Mouse (Mus musculus) hindbrain, postnatal 0 days (tissue): Measurements from ENCODE around the gene Yap1. TPM values are rescaled to one million over a fixed set of nuclear protein-coding genes. Genes with fewer than 3 reads are reported as not detected.

Experiments
- ATAC-seq: fragments of 200-750 bp; cut with Nextera tagmentation; 2 replicates; pipeline ENCODE4 v1.8.0; 2017; ENCODE audit warnings: mild to moderate bottlenecking, moderate TSS enrichment, moderate library complexity
- DNase-seq: peaks from one replicate; pipeline ENCODE4 v3.0.0-alpha.2; 2015; ENCODE audit warnings: low spot score
- H3K27ac ChIP-seq: fragments of 300-500 bp; sonication (generic); 2 replicates; pipeline ENCODE4 v1.5.1; 2014; ENCODE audit warnings: mild to moderate bottlenecking
- H3K27me3 ChIP-seq: fragments of 300-500 bp; sonication (generic); 2 replicates; pipeline ENCODE4 v1.6.1; 2014; ENCODE audit warnings: low read length, mixed read lengths; ENCODE audit not compliant: insufficient read depth
- H3K36me3 ChIP-seq: fragments of 300-500 bp; sonication (generic); 2 replicates; pipeline ENCODE4 v1.6.1; 2014; ENCODE audit warnings: low read length, mixed read lengths; ENCODE audit not compliant: insufficient read depth
- H3K4me1 ChIP-seq: fragments of 300-500 bp; sonication (generic); 2 replicates; pipeline ENCODE4 v1.6.1; 2014; ENCODE audit warnings: antibody characterized with exemption, low read length, mixed read lengths; ENCODE audit not compliant: insufficient read depth
- H3K4me2 ChIP-seq: fragments of 300-500 bp; sonication (generic); 2 replicates; pipeline ENCODE4 v1.6.1; 2014; ENCODE audit warnings: low read depth, mild to moderate bottlenecking, low read length, moderate library complexity, mixed read lengths
- H3K4me3 ChIP-seq: fragments of 300-500 bp; sonication (generic); 2 replicates; pipeline ENCODE4 v1.5.1; 2014; ENCODE audit warnings: low read length
- H3K9ac ChIP-seq: fragments of 300-500 bp; sonication (generic); replicated peaks from 2 replicates; pipeline ENCODE4 v1.6.1; 2014; ENCODE audit warnings: mild to moderate bottlenecking, low read length, moderate library complexity, mixed read lengths
- H3K9me3 ChIP-seq: fragments of 300-500 bp; sonication (generic); 2 replicates; pipeline ENCODE4 v1.6.1; 2016; ENCODE audit warnings: low read length, mixed read lengths
- CTCF ChIP-seq: IDR thresholded peaks from 2 replicates; pipeline ENCODE4 v1.5.1; 2016; ENCODE audit warnings: antibody characterized with exemption, control low read depth, low read depth
- WGBS: fragments of 180-500 bp; shearing (Covaris S2); extraction: QIAGEN DNeasy Blood & Tissue Kit; methylation state at CpG from one replicate; pipeline ENCODE4 v1.1.7; 2014; 5-methylcytosine and 5-hydroxymethylcytosine counted together
- polyA plus RNA-seq: library from polyadenylated mRNA; unstranded; fragments of >200 nt; fragmentation: Nextera tagmentation; extraction: Ambion mirVana; gene quantifications from 2 replicates; pipeline ENCODE4 v1.2.1, GENCODE M21; 2015
- total RNA-seq: library from RNA; depleted of rRNA; stranded (reverse); fragments of >200 nt; gene quantifications from 2 replicates; pipeline ENCODE4 v1.2.3, GENCODE M21; 2014

The Yap1 gene
- total and polyA plus RNA-seq, 2 experiments from 2014 or later, result 6.3 to 22.2 TPM

GRCm38 (mm10) chr9:8018609-8019008 is 14.2 kb upstream of the Yap1 start:
- Histone ChIP-seq H3K27me3 (no peaks in the 10 kb centered on the region), H3K36me3 (no peaks in the 10 kb centered on the region), H3K27ac (no peak overlapping the region), H3K4me1 (no peaks in the 10 kb centered on the region), H3K9ac (no peak overlapping the region), H3K4me2 (no peak overlapping the region), H3K9me3 (no peaks in the 10 kb centered on the region), H3K4me3 (no peak overlapping the region)
- DNase-seq (no peak), ATAC-seq (no peak)
- no peak for TF ChIP-seq CTCF
- 88% methylated on average over 5 of the region's 5 CpGs for WGBS

DNA sequence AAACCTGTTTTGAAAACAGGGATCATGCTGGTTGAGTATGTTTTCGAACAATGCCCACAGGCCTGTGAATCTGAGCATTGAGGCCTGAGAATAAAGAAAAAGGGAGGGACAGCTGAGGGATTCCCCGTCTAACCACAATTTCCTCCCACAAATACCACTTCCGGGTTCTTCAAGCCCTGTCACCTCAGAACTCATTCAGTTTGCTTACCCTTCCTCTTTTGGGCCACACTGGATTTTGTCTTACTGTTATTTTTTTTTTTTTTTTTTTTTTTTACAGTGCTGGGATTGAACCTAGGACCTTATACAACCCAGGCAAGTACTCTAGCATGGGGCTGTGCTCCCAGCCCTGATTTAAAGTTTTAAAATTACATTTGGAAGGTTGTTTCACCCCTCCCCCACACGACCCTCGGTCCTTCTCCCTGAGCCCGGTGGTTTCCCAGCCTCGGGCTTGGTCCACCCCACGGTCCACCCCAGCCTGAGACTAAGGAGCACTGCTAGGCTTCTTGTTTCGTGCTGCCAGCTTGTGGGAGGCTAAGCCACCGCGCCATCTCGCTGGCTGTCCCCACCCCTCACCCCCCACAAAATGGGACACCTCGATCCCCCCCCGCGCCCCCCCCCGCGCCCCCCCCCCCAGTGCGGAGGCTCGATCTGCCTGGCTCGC is 13.0 kb upstream of the Yap1 start:
- Histone ChIP-seq H3K4me2 (no peak overlapping the region), H3K36me3 (no peaks in the 10 kb centered on the region), H3K9me3 (no peaks in the 10 kb centered on the region), H3K9ac (no peak overlapping the region), H3K4me3 (no peak overlapping the region), H3K27me3 (no peaks in the 10 kb centered on the region), H3K27ac (no peak overlapping the region), H3K4me1 (no peaks in the 10 kb centered on the region)
- ATAC-seq (no peak), DNase-seq (no peak)
- WGBS, result 64% methylated on average over 15 of the region's 20 CpGs
- no peak for TF ChIP-seq CTCF

DNA sequence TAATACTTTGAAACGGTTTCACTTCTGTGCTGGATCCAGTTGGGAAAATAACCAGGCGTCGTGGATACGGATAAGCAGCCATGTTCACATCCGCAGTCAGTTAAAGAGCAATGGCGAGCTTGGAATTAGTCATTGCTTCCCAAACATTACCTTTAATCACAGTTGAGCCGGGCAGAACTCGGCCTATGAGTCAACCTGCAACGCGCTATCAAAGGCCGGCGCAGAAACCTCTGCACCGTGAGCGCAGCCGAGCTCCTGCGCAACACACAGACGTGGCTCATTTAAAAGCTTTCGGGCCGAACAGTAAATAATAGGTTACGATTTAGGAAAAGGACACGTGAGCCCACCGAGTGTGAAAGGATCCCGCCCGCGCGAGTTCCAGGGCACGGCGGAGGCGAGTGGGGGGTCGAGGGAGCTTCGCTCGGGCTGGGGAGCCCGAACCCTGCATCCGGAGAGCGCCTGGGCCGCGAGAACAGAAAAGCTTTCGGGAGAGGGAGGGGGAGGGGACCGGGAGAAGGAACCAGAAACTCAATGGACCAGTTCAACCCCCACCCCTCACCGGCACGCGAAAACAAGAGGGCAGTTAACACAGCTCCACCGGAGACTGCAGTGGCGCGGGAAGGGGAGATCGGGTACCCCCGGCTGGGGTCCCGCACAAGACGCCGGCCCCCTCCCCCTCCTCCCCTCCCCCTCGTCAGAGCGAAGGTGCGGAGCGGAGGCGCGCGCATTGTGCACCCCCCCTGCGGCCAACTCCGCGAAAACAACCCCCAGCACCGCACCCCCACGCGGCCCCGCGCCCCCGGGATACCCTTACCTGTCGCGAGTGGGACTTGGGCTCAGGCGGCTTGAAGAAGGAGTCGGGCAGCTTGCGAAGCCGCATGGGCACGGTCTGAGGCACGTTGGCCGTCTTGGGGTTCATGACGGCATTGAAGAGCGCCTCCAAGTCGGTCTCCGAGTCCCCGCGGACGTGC is 810 bp downstream of the Yap1 start:
- no peaks in the 10 kb centered on the region for H3K36me3 ChIP-seq
- H3K4me2 ChIP-seq, result peak overlapping the region; percentile 73
- H3K4me1 ChIP-seq, result no peaks in the 10 kb centered on the region
- peak overlapping the region; percentile 87 for H3K27ac ChIP-seq
- H3K27me3 ChIP-seq, result no peaks in the 10 kb centered on the region
- 1% methylated on average over 77 of the region's 82 CpGs for WGBS
- peak overlapping the region; percentile 76 for H3K4me3 ChIP-seq
- H3K9ac ChIP-seq, result peak overlapping the region; percentile 65
- DNase-seq (peak; percentile 54), ATAC-seq (peak; percentile 64)
- TF ChIP-seq CTCF, result no peak
- H3K9me3 ChIP-seq, result no peaks in the 10 kb centered on the region

- no peaks in the 10 kb centered on the region for H3K4me1 ChIP-seq
- no peak for ATAC-seq
- H3K9ac ChIP-seq, result peak overlapping the region; percentile 65
- peak overlapping the region; percentile 76 for H3K4me3 ChIP-seq
- 2% methylated on average over 12 of the region's 12 CpGs for WGBS
- peak; percentile 30 for DNase-seq
- H3K4me2 ChIP-seq, result peak overlapping the region; percentile 73
- no peak overlapping the region for H3K27ac ChIP-seq
- no peaks in the 10 kb centered on the region for H3K9me3 ChIP-seq
- no peaks in the 10 kb centered on the region for H3K36me3 ChIP-seq
- TF ChIP-seq CTCF, result no peak
- H3K27me3 ChIP-seq, result no peaks in the 10 kb centered on the region
Observed at GRCm38 (mm10) chr9:8002806-8003205, 1.6 kb downstream of the Yap1 start.

- 35% methylated on average over 7 of the region's 7 CpGs for WGBS
- Histone ChIP-seq H3K4me2 (peak overlapping the region; percentile 21; the same call in 1 of the 2 replicates), H3K27ac (no peak overlapping the region), H3K9ac (no peak overlapping the region), H3K4me1 (no peaks in the 10 kb centered on the region), H3K9me3 (no peaks in the 10 kb centered on the region), H3K27me3 (no peaks in the 10 kb centered on the region), H3K4me3 (no peak overlapping the region), H3K36me3 (no peaks in the 10 kb centered on the region)
- DNase-seq (peak; percentile 10), ATAC-seq (no peak)
- no peak for TF ChIP-seq CTCF
Observed at GRCm38 (mm10) chr9:8001352-8001751, 3.0 kb downstream of the Yap1 start.

DNA sequence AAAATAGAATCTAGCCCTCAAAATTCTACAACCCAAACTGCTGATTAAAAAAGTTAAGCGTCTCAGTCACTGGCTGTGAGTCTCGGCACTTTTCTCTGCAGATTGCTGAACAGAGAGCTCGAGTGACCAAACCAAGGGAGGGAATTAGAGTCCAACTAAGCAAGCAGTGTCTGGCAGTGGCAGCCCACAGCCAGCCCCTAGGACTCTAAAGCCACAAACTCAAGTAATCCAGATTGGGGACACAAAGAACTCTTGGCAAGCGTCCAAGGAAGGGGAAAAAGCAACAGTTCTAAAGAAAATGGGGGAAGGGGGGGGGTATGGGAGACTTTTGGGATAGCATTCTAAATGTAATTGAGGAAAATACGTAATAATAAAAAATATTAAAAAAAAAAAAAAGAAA is 10.1 kb downstream of the Yap1 start:
- Histone ChIP-seq H3K9me3 (no peaks in the 10 kb centered on the region), H3K4me1 (no peaks in the 10 kb centered on the region), H3K36me3 (no peaks in the 10 kb centered on the region), H3K27ac (no peak overlapping the region), H3K27me3 (no peaks in the 10 kb centered on the region), H3K4me2 (no peak overlapping the region), H3K9ac (no peak overlapping the region), H3K4me3 (no peak overlapping the region)
- ATAC-seq, result no peak
- 51% methylated on average over 5 of the region's 5 CpGs for WGBS
- peak; percentile 73 for DNase-seq
- no peak for TF ChIP-seq CTCF
